8 mouse cellular contexts compared by ENCODE assay signal in the genomic region with DNA sequence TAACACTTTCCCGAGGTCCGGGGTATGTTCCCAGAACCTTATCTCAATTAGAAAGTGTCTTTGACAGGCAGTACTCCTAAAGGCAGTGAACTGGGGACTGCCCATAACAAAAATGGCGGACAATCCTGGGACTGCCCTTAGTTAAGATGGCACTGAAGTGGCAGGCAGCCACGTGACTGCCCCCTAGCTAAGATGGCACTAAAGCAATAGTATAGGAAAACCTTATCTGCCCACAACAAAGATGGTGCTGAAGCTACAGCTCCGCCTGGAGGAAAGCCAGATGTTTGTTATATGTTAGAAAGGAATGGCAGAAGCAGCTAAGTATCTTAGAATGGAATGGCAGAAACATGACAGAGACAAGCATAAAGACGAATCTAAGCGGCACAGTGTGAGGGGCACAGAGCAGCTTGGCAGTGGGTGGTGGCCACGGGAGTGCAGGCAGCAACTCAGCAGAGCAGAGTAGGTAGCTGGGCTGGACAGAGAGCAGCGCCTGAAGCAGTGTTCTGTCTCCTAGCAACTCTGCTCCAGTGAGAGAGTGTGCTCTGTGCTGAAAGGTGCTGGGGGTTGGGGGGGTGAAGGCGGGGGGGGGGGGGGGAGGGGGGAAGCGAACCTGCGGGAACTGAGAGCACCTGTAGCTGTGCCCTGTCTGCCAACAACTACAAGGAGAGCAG. TPM values are rescaled to one million over a fixed set of nuclear protein-coding genes. Genes with fewer than 3 reads are reported as not detected.
DNase-seq lines count a peak whose midpoint lies in the region; ATAC-seq and TF ChIP-seq lines count a peak whose summit lies in the region.

No protein-coding gene starts in this region.

- TF ChIP-seq EP300 in CH12.LX (IDR thresholded peaks at IDR 0.05; ENCODE audit: low read length): no peak

- H3K79me2 ChIP-seq in CH12.LX (replicated peaks; ENCODE audit: control insufficient read depth, extremely low read depth, insufficient read depth, poor library complexity, severe bottlenecking): no peaks in the 10 kb centered on the region

- no peaks in the 10 kb centered on the region for H3K36me3 ChIP-seq in heart, embryonic 15.5 days
- H3K36me3 ChIP-seq in CH12.LX (replicated peaks in 1 of 2; ENCODE audit: control insufficient read depth in 1 of 2, insufficient read depth in 1 of 2, low read length in 1 of 2): no peaks in the 10 kb centered on the region
- H3K36me3 ChIP-seq in embryonic facial prominence, embryonic 11.5 days (replicated peaks; ENCODE audit: control insufficient read depth, insufficient read depth, low read depth, low read length): no peaks in the 10 kb centered on the region
- H3K36me3 ChIP-seq in intestine, embryonic 16.5 days (ENCODE audit: control insufficient read depth, insufficient read depth, low read length): no peaks in the 10 kb centered on the region
- no peaks in the 10 kb centered on the region for H3K36me3 ChIP-seq in midbrain, postnatal 0 days (ENCODE audit: insufficient read depth, low read length)

- no peak for TF ChIP-seq CTCF in CH12.LX (conservative IDR thresholded peaks at IDR 0.05 in 1 of 2, IDR thresholded peaks at IDR 0.05 in 1 of 2; ENCODE audit: low read depth in 2 of 2, low read length in 2 of 2)
- TF ChIP-seq CTCF in midbrain, postnatal 0 days (IDR thresholded peaks at IDR 0.05): peak; percentile 63

- 0 out of 2 replicates have a peak, but pooled peaks cover 2% of the 10 kb centered on the region for H3K4me1 ChIP-seq in heart, embryonic 15.5 days (replicated peaks)
- 0 out of 4 replicates have a peak, but pooled peaks cover 0 to 2% of the 10 kb centered on the region in 2 experiments for H3K4me1 ChIP-seq in CH12.LX (ENCODE audit: control insufficient read depth in 1 of 2, insufficient read depth in 2 of 2)
- H3K4me1 ChIP-seq in embryonic facial prominence, embryonic 11.5 days (ENCODE audit: control insufficient read depth, insufficient read depth, low read length): no peaks in the 10 kb centered on the region
- peaks cover 8% of the 10 kb centered on the region; the same call in 1 of the 2 replicates for H3K4me1 ChIP-seq in intestine, embryonic 16.5 days (ENCODE audit: control insufficient read depth, insufficient read depth, low read length)
- no peaks in the 10 kb centered on the region for H3K4me1 ChIP-seq in midbrain, postnatal 0 days (ENCODE audit: insufficient read depth, low read length)

- H3K27me3 ChIP-seq in heart, embryonic 15.5 days: no peaks in the 10 kb centered on the region
- no peaks in the 10 kb centered on the region for H3K27me3 ChIP-seq in CH12.LX (replicated peaks)
- H3K27me3 ChIP-seq in embryonic facial prominence, embryonic 11.5 days (ENCODE audit: control insufficient read depth, insufficient read depth, low read length): no peaks in the 10 kb centered on the region
- H3K27me3 ChIP-seq in intestine, embryonic 16.5 days (replicated peaks; ENCODE audit: control insufficient read depth, insufficient read depth, low read length): no peaks in the 10 kb centered on the region
- H3K27me3 ChIP-seq in midbrain, postnatal 0 days (ENCODE audit: insufficient read depth, low read length): no peaks in the 10 kb centered on the region

- H3K9me3 ChIP-seq in heart, embryonic 15.5 days (replicated peaks): no peaks in the 10 kb centered on the region
- peaks cover 2% of the 10 kb centered on the region for H3K9me3 ChIP-seq in CH12.LX (replicated peaks; ENCODE audit: low read length)
- H3K9me3 ChIP-seq in embryonic facial prominence, embryonic 11.5 days (replicated peaks; ENCODE audit: control insufficient read depth, low read length): no peaks in the 10 kb centered on the region
- no peaks in the 10 kb centered on the region for H3K9me3 ChIP-seq in intestine, embryonic 16.5 days (ENCODE audit: control insufficient read depth, low read length)
- H3K9me3 ChIP-seq in midbrain, postnatal 0 days (ENCODE audit: low read length): no peaks in the 10 kb centered on the region

- no peak overlapping the region for H3K9ac ChIP-seq in heart, embryonic 15.5 days
- no peak overlapping the region for H3K9ac ChIP-seq in CH12.LX (ENCODE audit: insufficient read depth, low read depth)
- H3K9ac ChIP-seq in embryonic facial prominence, embryonic 11.5 days (replicated peaks; ENCODE audit: low read length): no peak overlapping the region
- no peak overlapping the region for H3K9ac ChIP-seq in intestine, embryonic 16.5 days (ENCODE audit: low read depth, low read length)
- H3K9ac ChIP-seq in midbrain, postnatal 0 days (replicated peaks; ENCODE audit: low read length, poor library complexity, severe bottlenecking): no peak overlapping the region

- H3K4me3 ChIP-seq in heart, embryonic 15.5 days: no peak overlapping the region
- H3K4me3 ChIP-seq in CH12.LX (replicated peaks in 1 of 3; ENCODE audit: low read depth in 2 of 3, low read length in 2 of 3, poor library complexity in 1 of 3): no peak overlapping the region
- no peak overlapping the region for H3K4me3 ChIP-seq in embryonic facial prominence, embryonic 11.5 days (ENCODE audit: low read depth, low read length)
- no peak overlapping the region for H3K4me3 ChIP-seq in intestine, embryonic 16.5 days (ENCODE audit: low read length)
- H3K4me3 ChIP-seq in midbrain, postnatal 0 days (ENCODE audit: low read depth, low read length): peak overlapping the region; percentile 24

- no peak for TF ChIP-seq RAD21 in CH12.LX (IDR thresholded peaks at IDR 0.05; ENCODE audit: low read depth, low read length)

- no peak for DNase-seq in heart, adult 11 months
- no peak for DNase-seq in CH12.LX (ENCODE audit: extremely low read depth)
- DNase-seq in embryonic facial prominence, embryonic 11.5 days (ENCODE audit: low spot score): peak; percentile 26
- DNase-seq in midbrain, postnatal 0 days (ENCODE audit: low spot score): peak; percentile 90
- DNase-seq in spleen, adult 12 weeks (ENCODE audit: low spot score): no peak
- no peak for DNase-seq in adrenal gland, postnatal 36 days

- dilution Hi-C loops in CH12.LX (cut with MboI; ENCODE audit: extremely low pct_ligation_motif_present, extremely low pct_unique_long_range_greater_than_20kb, low sequenced_read_pairs): no loop called here

- H3K27ac ChIP-seq in heart, embryonic 15.5 days: no peak overlapping the region
- H3K27ac ChIP-seq in CH12.LX (ENCODE audit: insufficient read depth, low read depth): no peak overlapping the region
- H3K27ac ChIP-seq in embryonic facial prominence, embryonic 11.5 days (replicated peaks; ENCODE audit: low read depth, low read length): no peak overlapping the region
- H3K27ac ChIP-seq in intestine, embryonic 16.5 days (ENCODE audit: low read length): no peak overlapping the region
- no peak overlapping the region for H3K27ac ChIP-seq in midbrain, postnatal 0 days (ENCODE audit: low read depth, low read length)

- ATAC-seq in heart, embryonic 15.5 days (replicated peaks; ENCODE audit: insufficient number of reproducible peaks, insufficient read depth, low FRiP score, low read depth): 0 out of 2 replicates have a peak, but pooled peaks have one; percentile 39
- peak; percentile 65; the same call in 1 of the 2 replicates for ATAC-seq in embryonic facial prominence, embryonic 11.5 days (replicated peaks; ENCODE audit: insufficient number of reproducible peaks, low FRiP score, low TSS enrichment, low read depth)
- ATAC-seq in intestine, embryonic 16.5 days: peak; percentile 85
- ATAC-seq in midbrain, postnatal 0 days (ENCODE audit: low FRiP score): peak; percentile 90

- WGBS in heart, embryonic 15.5 days: 46% methylated on average over 9 of the region's 12 CpGs
- 44% methylated on average over 10 of the region's 12 CpGs for WGBS in embryonic facial prominence, embryonic 11.5 days
- WGBS in intestine, embryonic 16.5 days: 34% methylated on average over 11 of the region's 12 CpGs
- 45% methylated on average over 9 of the region's 12 CpGs for WGBS in midbrain, postnatal 0 days

- no peak for TF ChIP-seq POLR2A in CH12.LX (IDR thresholded peaks at IDR 0.05; ENCODE audit: low read depth, low read length)

- in situ Hi-C loops in CH12.LX (cut with MboI; ENCODE audit: low pct_ligation_motif_present, low pct_unique_long_range_greater_than_20kb, low sequenced_read_pairs): no loop called here

- peak overlapping the region; percentile 34 for H3K4me2 ChIP-seq in heart, embryonic 15.5 days
- no peak overlapping the region for H3K4me2 ChIP-seq in CH12.LX (ENCODE audit: insufficient read depth, low read depth, poor library complexity, severe bottlenecking)
- H3K4me2 ChIP-seq in embryonic facial prominence, embryonic 11.5 days (ENCODE audit: low read depth, low read length): no peak overlapping the region
- peak overlapping the region; percentile 27 for H3K4me2 ChIP-seq in intestine, embryonic 16.5 days (ENCODE audit: low read depth, low read length)
- peak overlapping the region; percentile 43 for H3K4me2 ChIP-seq in midbrain, postnatal 0 days (ENCODE audit: low read depth, low read length, poor library complexity, severe bottlenecking)

TF ChIP-seq in CH12.LX, 34 proteins besides CTCF, POLR2A, EP300 and RAD21:
- TF ChIP-seq ZMIZ1 (IDR thresholded peaks at IDR 0.05; ENCODE audit: low read depth, low read length): no peak
- TF ChIP-seq NRF1 (IDR thresholded peaks at IDR 0.05; ENCODE audit: low read depth, low read length): peak; percentile 66
- no peak for TF ChIP-seq NELFE (IDR thresholded peaks at IDR 0.05; ENCODE audit: low read depth, low read length)
- peak; percentile 60 for TF ChIP-seq HCFC1 (IDR thresholded peaks at IDR 0.05; ENCODE audit: low read depth, low read length)
- peak; percentile 36; the same call in 1 of the 2 replicates for TF ChIP-seq USF1 (IDR thresholded peaks at IDR 0.05; ENCODE audit: low read depth, low read length)
- TF ChIP-seq PAX5 (IDR thresholded peaks at IDR 0.05; ENCODE audit: low read length): no peak
- TF ChIP-seq UBTF (IDR thresholded peaks at IDR 0.05; ENCODE audit: low read depth, low read length): no peak

RNA-seq across cellular contexts. Expression of gene 2610301B20Rik, which starts 14.3 kb away (rescaled TPM):
- polyA plus RNA-seq in heart, embryonic 15.5 days (2015; fragmentation: Nextera tagmentation; extraction: Ambion mirVana): 20.0 and 24.6 TPM in 2 replicates
- total RNA-seq in CH12.LX (2012; rRNA removed) (7.9 and 9.2 TPM in 2 replicates), CH12.LX (2014; rRNA removed) (27.4 and 34.9 TPM in 2 replicates)
- 20.7 and 22.5 TPM in 2 replicates for polyA plus RNA-seq in CH12.LX (2012; ENCODE audit: insufficient read length, low read depth)
- polyA plus RNA-seq in embryonic facial prominence, embryonic 11.5 days (2014; fragmentation: Nextera tagmentation; extraction: Ambion mirVana): 40.2 and 40.4 TPM in 2 replicates
- 18.8 and 22.0 TPM in 2 replicates for polyA plus RNA-seq in intestine, embryonic 16.5 days (2015; fragmentation: Nextera tagmentation; extraction: Ambion mirVana)
- 28.6 and 32.5 TPM in 2 replicates for total RNA-seq in midbrain, postnatal 0 days (2014; rRNA removed)
- polyA plus RNA-seq in midbrain, postnatal 0 days (2015; fragmentation: Nextera tagmentation; extraction: Ambion mirVana): 36.0 and 37.0 TPM in 2 replicates
- total RNA-seq in adrenal gland, postnatal 36 days (2021): 10 to 100 TPM; 21.9 to 23.5 TPM

Comparison
In these comparisons a context has a peak if more than half of its experiments do, and no peak if none do; other contexts are left out.
1. ATAC-seq: peak in every context shown above with its lines; median percentile 90 in midbrain, postnatal 0 days; 85 in intestine, embryonic 16.5 days; 65 in embryonic facial prominence, embryonic 11.5 days; 39 in heart, embryonic 15.5 days.
2. H3K4me2 ChIP-seq: peak in heart, embryonic 15.5 days (single experiment), intestine, embryonic 16.5 days (single experiment) and midbrain, postnatal 0 days (single experiment); none in CH12.LX (single experiment) and embryonic facial prominence, embryonic 11.5 days (single experiment).
3. DNase-seq: peak in embryonic facial prominence, embryonic 11.5 days (single experiment) and midbrain, postnatal 0 days (single experiment); none in heart, adult 11 months (single experiment), CH12.LX (single experiment), spleen, adult 12 weeks (single experiment) and adrenal gland, postnatal 36 days (0 of 2).